Mouse (Mus musculus) E14TG2a.4 (cell line): ENCODE data around the gene Taf3.

ENCODE experiments used
- H3K27me3 ChIP-seq: 2 replicates; pipeline ENCODE4 v1.6.1; 2014; ENCODE audit warnings: low read length, control low read depth; ENCODE audit not compliant: insufficient read depth
- H3K36me3 ChIP-seq: 2 replicates; pipeline ENCODE4 v1.6.1; 2014; ENCODE audit warnings: low read length, control low read depth; ENCODE audit not compliant: insufficient read depth
- H3K4me1 ChIP-seq: replicated peaks from 2 replicates; pipeline ENCODE4 v1.6.1; 2014; ENCODE audit warnings: low read depth, low read length, control low read depth
- H3K4me3 ChIP-seq: replicated peaks from 2 replicates; pipeline ENCODE4 v1.5.1; 2014; ENCODE audit warnings: mild to moderate bottlenecking, low read length
- H3K9me3 ChIP-seq: 2 replicates; pipeline ENCODE4 v1.6.1; 2014; ENCODE audit warnings: low read length, control low read depth
- CTCF ChIP-seq: conservative IDR thresholded peaks from 2 replicates; pipeline ENCODE4 v1.5.1; 2014; ENCODE audit warnings: low read length
- NANOG ChIP-seq: IDR thresholded peaks from 2 replicates; pipeline ENCODE4 v1.6.1; 2014; ENCODE audit warnings: borderline replicate concordance, low read length, mixed read lengths
- POU5F1 ChIP-seq: IDR thresholded peaks from 2 replicates; pipeline ENCODE4 v1.6.1; 2014; ENCODE audit warnings: low read length, borderline replicate concordance

The Taf3 gene

GRCm38 (mm10) chr2:10048461-10048860 is at the start of gene Taf3:
Gene Taf3 (minus strand): TSS chr2:10048596.
- Histone ChIP-seq H3K36me3 (no peaks in the 10 kb centered on the region), H3K4me3 (peak within 1 kb of the TSS; percentile 99), H3K4me1 (peaks cover 19% of the 10 kb centered on the region), H3K27me3 (no peaks in the 10 kb centered on the region), H3K9me3 (no peaks in the 10 kb centered on the region)
- TF ChIP-seq NANOG (no peak), CTCF (no peak), POU5F1 (no peak)

- H3K36me3 ChIP-seq: peaks cover 35% of the 10 kb centered on the region
- H3K27me3 ChIP-seq: no peaks in the 10 kb centered on the region
- no peak for TF ChIP-seq POU5F1
- TF ChIP-seq CTCF: no peak
- no peak for TF ChIP-seq NANOG
- no peaks in the 10 kb centered on the region for H3K9me3 ChIP-seq
- no peak overlapping the region for H3K4me3 ChIP-seq
- H3K4me1 ChIP-seq: peaks cover 27% of the 10 kb centered on the region
These were observed 46.1 kb upstream of the Taf3 start for GRCm38 (mm10) chr2:10094327-10095100.

DNA sequence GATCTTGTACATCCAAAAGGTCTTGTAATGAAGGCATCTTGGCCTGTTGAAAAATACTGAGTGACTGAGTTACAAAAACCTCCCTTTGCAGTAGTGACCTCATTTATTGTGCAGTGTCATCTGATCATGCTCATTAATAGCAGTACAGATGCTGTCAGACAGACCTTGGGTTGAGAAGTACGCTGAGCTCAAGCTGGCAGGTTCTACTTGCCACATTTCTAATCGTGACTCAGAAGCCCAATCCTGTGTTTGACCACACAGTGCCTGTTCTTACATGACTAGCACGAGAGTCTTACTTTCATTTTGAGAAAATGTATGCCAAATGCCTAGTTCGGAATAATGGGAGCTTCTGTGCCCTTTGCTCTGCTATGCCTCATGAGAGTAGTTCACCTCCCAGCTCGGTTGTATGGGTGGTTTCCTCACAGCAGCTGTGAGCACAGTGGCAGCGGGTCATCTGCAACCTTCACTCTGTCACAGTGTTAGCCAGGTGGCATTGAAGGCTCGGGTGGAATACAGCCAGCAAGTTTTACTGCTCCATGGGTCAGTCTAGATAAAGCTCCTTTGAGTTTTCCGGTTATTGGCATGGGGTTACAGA is 39.0 kb upstream of the Taf3 start:
- no peak overlapping the region for H3K4me3 ChIP-seq
- H3K4me1 ChIP-seq: peaks cover 46% of the 10 kb centered on the region
- H3K27me3 ChIP-seq: no peaks in the 10 kb centered on the region
- H3K36me3 ChIP-seq: peaks cover 80% of the 10 kb centered on the region
- no peaks in the 10 kb centered on the region for H3K9me3 ChIP-seq
- TF ChIP-seq NANOG (no peak), CTCF (no peak), POU5F1 (no peak)

DNA sequence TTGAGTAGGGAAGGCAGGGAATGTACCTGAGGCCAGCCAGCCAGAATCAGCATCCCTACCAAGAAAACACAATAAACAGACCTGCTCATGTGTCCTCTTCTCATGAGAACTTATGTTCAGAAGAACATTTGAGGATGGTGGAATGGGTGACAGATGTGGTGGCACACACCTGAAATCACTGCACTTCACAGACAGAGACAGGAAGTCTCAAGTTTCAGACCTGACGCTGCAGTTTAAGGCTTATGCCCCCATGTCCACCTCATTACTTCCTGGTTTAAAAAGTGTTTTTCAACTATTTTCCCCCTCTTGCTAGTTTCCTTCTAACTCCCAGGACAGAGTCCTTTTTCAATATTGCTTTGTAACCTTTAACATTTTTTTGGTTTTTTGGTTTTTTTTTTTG is 34.3 kb upstream of the Taf3 start:
- H3K9me3 ChIP-seq: no peaks in the 10 kb centered on the region
- H3K4me1 ChIP-seq: peaks cover 53% of the 10 kb centered on the region
- no peaks in the 10 kb centered on the region for H3K27me3 ChIP-seq
- H3K36me3 ChIP-seq: peaks cover 51% of the 10 kb centered on the region
- H3K4me3 ChIP-seq: no peak overlapping the region
- no peak for TF ChIP-seq CTCF
- TF ChIP-seq POU5F1: no peak
- no peak for TF ChIP-seq NANOG

GRCm38 (mm10) chr2:10081453-10082080 is 33.2 kb upstream of the Taf3 start:
- TF ChIP-seq POU5F1 (no peak), CTCF (no peak), NANOG (no peak)
- peaks cover 64% of the 10 kb centered on the region for H3K4me1 ChIP-seq
- H3K27me3 ChIP-seq: no peaks in the 10 kb centered on the region
- peak overlapping the region; percentile 96 for H3K4me3 ChIP-seq
- no peaks in the 10 kb centered on the region for H3K9me3 ChIP-seq
- H3K36me3 ChIP-seq: peaks cover 45% of the 10 kb centered on the region

DNA sequence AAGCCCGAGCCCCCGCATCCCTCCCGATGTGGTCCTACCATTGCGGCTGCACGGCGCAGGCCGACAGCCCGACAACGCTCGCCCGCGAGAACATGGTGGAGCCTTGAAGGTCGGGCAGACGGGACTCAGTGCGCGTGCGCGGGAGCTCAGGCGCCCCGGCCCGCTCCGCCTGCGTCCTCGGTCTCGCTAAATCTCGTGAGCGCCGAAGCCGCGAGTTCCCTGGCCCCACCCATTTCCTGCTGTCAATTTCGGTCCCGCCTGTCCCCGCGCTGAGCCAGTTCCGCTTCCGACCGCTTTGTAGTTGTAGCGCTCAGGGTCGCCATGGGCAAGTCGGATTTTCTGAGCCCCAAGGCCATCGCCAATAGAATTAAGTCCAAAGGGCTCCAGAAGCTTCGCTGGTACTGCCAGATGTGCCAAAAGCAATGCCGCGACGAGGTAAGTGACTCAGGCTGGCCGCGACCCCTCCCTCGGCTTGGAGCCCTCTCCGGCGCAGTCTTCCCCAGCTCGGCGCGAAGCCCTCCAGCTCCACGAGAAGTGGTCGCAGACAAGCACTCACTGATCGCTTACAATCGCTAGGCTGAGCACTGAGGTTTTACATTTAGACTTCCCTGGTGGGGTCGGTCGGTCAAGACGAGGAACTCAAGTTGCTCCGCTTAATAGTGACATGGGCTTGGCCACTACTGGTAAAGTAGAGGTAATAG is 32.1 kb upstream of the Taf3 start, which contains the start of the genes Atp5c1 and Kin:
Atp5c1 (minus strand) TSS at position 201 of the 701 bp plus-strand sequence.
Kin (plus strand) TSS at position 284 of the 701 bp plus-strand sequence.
- no peaks in the 10 kb centered on the region for H3K27me3 ChIP-seq
- H3K4me3 ChIP-seq: peak within 1 kb of the TSS; percentile 96
- peaks cover 40% of the 10 kb centered on the region for H3K36me3 ChIP-seq
- H3K4me1 ChIP-seq: peaks cover 73% of the 10 kb centered on the region
- H3K9me3 ChIP-seq: no peaks in the 10 kb centered on the region
- no peak for TF ChIP-seq CTCF
- TF ChIP-seq NANOG: no peak
- no peak for TF ChIP-seq POU5F1

DNA sequence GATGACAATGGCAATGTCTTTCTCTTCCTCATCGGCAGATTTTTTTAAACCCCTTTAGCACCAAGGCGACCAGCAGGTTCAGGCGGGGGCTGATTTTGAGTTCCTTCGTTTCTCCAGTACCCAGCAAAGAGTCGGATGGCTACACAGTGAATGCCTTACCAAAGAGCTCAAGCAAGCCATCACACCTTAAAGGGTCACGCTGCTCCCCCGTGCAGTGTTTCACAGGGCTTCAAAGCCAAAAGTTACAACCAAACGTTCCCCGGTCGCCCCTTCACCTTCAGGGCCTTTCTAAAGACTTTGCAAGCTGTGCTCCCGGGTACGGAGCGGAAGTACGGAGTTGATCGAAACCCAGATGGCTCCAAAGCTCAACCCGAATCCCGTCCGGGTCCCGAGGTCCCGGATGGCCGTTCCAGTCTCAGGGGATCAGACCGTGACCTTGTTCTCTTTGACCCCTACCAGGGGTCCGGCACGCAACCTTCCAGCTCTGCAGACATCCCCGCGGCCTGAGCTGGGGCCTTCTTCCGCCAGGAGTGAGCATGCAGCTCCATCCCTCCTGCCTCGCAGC is 31.4 kb upstream of the Taf3 start:
- Histone ChIP-seq H3K27me3 (no peaks in the 10 kb centered on the region), H3K9me3 (no peaks in the 10 kb centered on the region), H3K4me3 (peak overlapping the region; percentile 96), H3K36me3 (peaks cover 40% of the 10 kb centered on the region), H3K4me1 (peaks cover 77% of the 10 kb centered on the region)
- TF ChIP-seq CTCF (no peak), NANOG (no peak), POU5F1 (no peak)
